Mouse (Mus musculus): ENCODE results near the gene Fkbp1a. TPM values are rescaled to one million over a fixed set of nuclear protein-coding genes. Genes with fewer than 3 reads are reported as not detected.

Fkbp1a gene
- 67.3 and 70.1 TPM in 2 replicates for total RNA-seq (2014; rRNA removed)
- 717 and 727 TPM in 2 replicates for polyA plus RNA-seq (2015; fragmentation: Nextera tagmentation; extraction: Ambion mirVana)

- TF ChIP-seq CTCF (IDR thresholded peaks at IDR 0.05; ENCODE audit: low read depth) = peak; percentile 21; the same call in 1 of the 2 replicates
- Histone ChIP-seq H3K4me3 (ENCODE audit: low read depth, low read length) (peak within 1 kb of the TSS; percentile 98), H3K4me1 (ENCODE audit: insufficient read depth) (peaks cover 25% of the 10 kb centered on the region), H3K9me3 (ENCODE audit: low read length) (no peaks in the 10 kb centered on the region), H3K27ac (ENCODE audit: low read depth, low read length) (peak within 1 kb of the TSS; percentile 89), H3K4me2 (ENCODE audit: low read depth) (peak within 1 kb of the TSS; percentile 79), H3K27me3 (ENCODE audit: insufficient read depth, low read length) (no peaks in the 10 kb centered on the region), H3K36me3 (ENCODE audit: insufficient read depth) (peaks cover 11% of the 10 kb centered on the region), H3K9ac (peak within 1 kb of the TSS; percentile 88)
- ATAC-seq = peak; percentile 98
- DNase-seq = peak; percentile 97
- under 1% methylated on average over 72 of the region's 93 CpGs for WGBS
Measured at GRCm38 (mm10) chr2:151542323-151543062, at the start of gene Fkbp1a. Gene Fkbp1a, plus strand, starts transcription at chr2:151542483.

DNA sequence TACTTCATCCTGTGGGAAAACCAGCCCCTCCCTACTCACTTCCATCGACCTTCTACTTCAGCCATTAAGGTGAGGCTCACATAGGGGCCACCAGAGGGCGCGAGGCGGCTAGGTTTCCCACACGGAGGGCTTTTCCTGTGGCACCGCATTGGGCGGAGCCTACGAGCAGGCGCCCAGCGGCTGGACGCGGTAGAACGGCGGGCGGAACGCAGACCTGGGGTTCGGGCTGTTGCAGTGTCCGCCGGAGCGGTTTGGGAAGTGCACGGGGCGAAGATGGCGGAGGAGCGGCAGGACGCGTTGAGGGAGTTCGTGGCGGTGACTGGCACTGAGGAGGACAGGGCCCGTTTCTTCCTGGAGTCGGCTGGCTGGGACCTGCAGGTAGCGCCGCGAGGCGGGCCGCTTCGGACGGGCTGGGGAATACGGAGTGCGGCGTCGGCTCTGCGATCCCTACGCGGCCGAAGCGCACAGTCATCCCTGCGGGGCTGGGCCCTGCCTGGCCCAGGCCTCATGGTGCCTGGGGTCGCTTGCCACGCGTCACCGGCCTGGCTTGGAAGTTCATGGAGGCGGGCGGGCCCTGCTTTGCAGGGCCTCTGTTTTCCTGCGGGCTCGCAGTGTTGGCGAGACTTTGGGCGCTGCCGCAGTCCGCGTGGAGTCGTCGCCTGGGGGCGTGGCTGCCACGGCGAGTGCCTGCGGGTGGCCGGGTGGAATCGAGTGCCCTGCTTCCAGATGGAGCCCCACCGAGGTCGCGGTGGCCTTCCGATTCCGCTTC lies 48.1 kb upstream of the Fkbp1a start, which contains the start of gene Nsfl1c:
Nsfl1c (plus strand) TSS at position 148 of the 769 bp plus-strand sequence.
- peak; percentile 99 for DNase-seq
- peak; percentile 99 for TF ChIP-seq CTCF (IDR thresholded peaks at IDR 0.05; ENCODE audit: low read depth)

DNA sequence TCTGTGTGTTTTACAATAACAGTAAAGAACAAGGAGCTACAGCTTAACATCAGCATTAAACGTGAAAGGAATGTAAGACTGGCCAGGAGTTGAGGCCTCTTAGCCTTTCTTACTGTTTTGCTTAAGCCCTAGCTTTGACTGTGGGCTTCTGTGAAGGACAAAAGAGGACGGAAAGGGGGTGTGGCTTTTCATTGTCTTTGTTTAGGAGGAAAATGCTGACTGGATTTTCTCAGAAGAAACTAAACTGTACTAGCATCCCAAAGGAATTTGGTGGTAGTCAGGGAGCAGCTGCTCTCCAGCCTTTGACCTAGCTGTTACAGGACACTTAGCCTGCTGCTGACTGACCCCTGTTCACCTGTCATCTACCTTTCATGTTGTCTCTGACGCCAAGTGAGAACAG lies 43.9 kb upstream of the Fkbp1a start:
- Histone ChIP-seq H3K27me3 (ENCODE audit: insufficient read depth, low read length) (no peaks in the 10 kb centered on the region), H3K4me3 (ENCODE audit: low read depth, low read length) (no peak overlapping the region), H3K4me2 (ENCODE audit: low read depth) (no peak overlapping the region), H3K4me1 (ENCODE audit: insufficient read depth) (peaks cover 6% of the 10 kb centered on the region; the same call in 1 of the 2 replicates), H3K27ac (ENCODE audit: low read depth, low read length) (no peak overlapping the region), H3K9ac (no peak overlapping the region), H3K9me3 (ENCODE audit: low read length) (no peaks in the 10 kb centered on the region), H3K36me3 (ENCODE audit: insufficient read depth) (peaks cover 52% of the 10 kb centered on the region)
- ATAC-seq (no peak), DNase-seq (no peak)
- 24% methylated on average over 3 of the region's 3 CpGs for WGBS
- TF ChIP-seq CTCF (IDR thresholded peaks at IDR 0.05; ENCODE audit: low read depth) = no peak

More for the DNA sequence above, 48.1 kb upstream of the Fkbp1a start, which contains the start of gene Nsfl1c:
- H3K4me1 ChIP-seq (ENCODE audit: insufficient read depth) = peaks cover 6% of the 10 kb centered on the region; the same call in 1 of the 2 replicates
- H3K36me3 ChIP-seq (ENCODE audit: insufficient read depth) = peaks cover 20% of the 10 kb centered on the region
- H3K9ac ChIP-seq = peak within 1 kb of the TSS; percentile 84
- peak within 1 kb of the TSS; percentile 70; the same call in 1 of the 2 replicates for H3K27ac ChIP-seq (ENCODE audit: low read depth, low read length)
- H3K4me2 ChIP-seq (ENCODE audit: low read depth) = peak within 1 kb of the TSS; percentile 73
- under 1% methylated on average over 73 of the region's 73 CpGs for WGBS
- H3K27me3 ChIP-seq (ENCODE audit: insufficient read depth, low read length) = no peaks in the 10 kb centered on the region
- ATAC-seq = peak; percentile 100
- H3K4me3 ChIP-seq (ENCODE audit: low read depth, low read length) = peak within 1 kb of the TSS; percentile 81
- H3K9me3 ChIP-seq (ENCODE audit: low read length) = no peaks in the 10 kb centered on the region

- no peaks in the 10 kb centered on the region for H3K9me3 ChIP-seq (ENCODE audit: low read length)
- no peak for TF ChIP-seq CTCF (IDR thresholded peaks at IDR 0.05; ENCODE audit: low read depth)
- no peaks in the 10 kb centered on the region for H3K27me3 ChIP-seq (ENCODE audit: insufficient read depth, low read length)
- H3K27ac ChIP-seq (ENCODE audit: low read depth, low read length) = no peak overlapping the region
- no peak overlapping the region for H3K9ac ChIP-seq
- no peak overlapping the region for H3K4me3 ChIP-seq (ENCODE audit: low read depth, low read length)
- DNase-seq = no peak
- peaks cover 72% of the 10 kb centered on the region for H3K36me3 ChIP-seq (ENCODE audit: insufficient read depth)
- no peaks in the 10 kb centered on the region for H3K4me1 ChIP-seq (ENCODE audit: insufficient read depth)
- no peak for ATAC-seq
- H3K4me2 ChIP-seq (ENCODE audit: low read depth) = no peak overlapping the region
- 92% methylated on average over 6 of the region's 6 CpGs for WGBS
Measured at GRCm38 (mm10) chr2:151500442-151501007, 41.8 kb upstream of the Fkbp1a start.

GRCm38 (mm10) chr2:151504226-151504625 lies 38.1 kb upstream of the Fkbp1a start:
- DNase-seq (no peak), ATAC-seq (no peak)
- Histone ChIP-seq H3K4me3 (ENCODE audit: low read depth, low read length) (no peak overlapping the region), H3K36me3 (ENCODE audit: insufficient read depth) (peaks cover 83% of the 10 kb centered on the region), H3K9me3 (ENCODE audit: low read length) (no peaks in the 10 kb centered on the region), H3K9ac (no peak overlapping the region), H3K27ac (ENCODE audit: low read depth, low read length) (no peak overlapping the region), H3K4me2 (ENCODE audit: low read depth) (no peak overlapping the region), H3K4me1 (ENCODE audit: insufficient read depth) (no peaks in the 10 kb centered on the region), H3K27me3 (ENCODE audit: insufficient read depth, low read length) (no peaks in the 10 kb centered on the region)
- 81% methylated on average over 4 of the region's 4 CpGs for WGBS
- peak; percentile 34 for TF ChIP-seq CTCF (IDR thresholded peaks at IDR 0.05; ENCODE audit: low read depth)

GRCm38 (mm10) chr2:151512199-151512598 lies 30.1 kb upstream of the Fkbp1a start:
- no peak overlapping the region for H3K4me2 ChIP-seq (ENCODE audit: low read depth)
- no peak for TF ChIP-seq CTCF (IDR thresholded peaks at IDR 0.05; ENCODE audit: low read depth)
- no peak overlapping the region for H3K4me3 ChIP-seq (ENCODE audit: low read depth, low read length)
- H3K27ac ChIP-seq (ENCODE audit: low read depth, low read length) = no peak overlapping the region
- no peaks in the 10 kb centered on the region for H3K27me3 ChIP-seq (ENCODE audit: insufficient read depth, low read length)
- no peaks in the 10 kb centered on the region for H3K9me3 ChIP-seq (ENCODE audit: low read length)
- no peaks in the 10 kb centered on the region for H3K4me1 ChIP-seq (ENCODE audit: insufficient read depth)
- peaks cover 83% of the 10 kb centered on the region for H3K36me3 ChIP-seq (ENCODE audit: insufficient read depth)
- DNase-seq (peak; percentile 52), ATAC-seq (no peak)
- H3K9ac ChIP-seq = no peak overlapping the region
